Mouse (Mus musculus) testis, postnatal 14 days (tissue): ENCODE measurements around the gene Klk4.
A peak's percentile ranks its signal among the peaks of the same experiment; 100 is the strongest.

Source experiments
- DNase-seq: peaks from one replicate; pipeline ENCODE4 v3.0.0; 2021; ENCODE audit warnings: low spot score

The Klk4 gene

GRCm38 (mm10) chr7:43880912-43881311 is at the start of gene Klk4:
Gene Klk4, plus strand, starts transcription at chr7:43881160.
- no peak for DNase-seq

DNA sequence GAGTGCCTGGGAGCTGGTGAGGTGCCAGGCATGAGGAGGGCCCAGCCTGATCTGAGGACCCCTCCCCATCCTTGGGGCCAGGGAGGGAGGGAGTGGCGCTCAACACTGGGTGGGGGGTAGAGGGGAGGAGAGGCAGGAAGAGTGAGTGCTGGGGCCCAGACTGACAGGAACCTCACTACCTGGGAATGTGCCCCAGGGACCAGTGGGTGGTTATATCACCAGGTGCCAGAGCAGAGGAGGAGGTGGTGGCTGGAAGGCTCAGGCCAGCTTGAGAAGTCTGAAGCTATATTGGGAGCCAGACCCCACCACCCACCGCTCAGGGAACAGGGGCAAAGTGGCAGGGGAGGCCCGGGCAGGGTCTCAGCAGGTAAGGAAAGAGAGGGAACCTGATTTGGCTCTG is 39.3 kb upstream of the Klk4 start, which contains the start of gene Klk5:
TSS of gene Klk5 (plus strand) at position 271 of the 400 bp plus-strand sequence.
- DNase-seq, result no peak

DNA sequence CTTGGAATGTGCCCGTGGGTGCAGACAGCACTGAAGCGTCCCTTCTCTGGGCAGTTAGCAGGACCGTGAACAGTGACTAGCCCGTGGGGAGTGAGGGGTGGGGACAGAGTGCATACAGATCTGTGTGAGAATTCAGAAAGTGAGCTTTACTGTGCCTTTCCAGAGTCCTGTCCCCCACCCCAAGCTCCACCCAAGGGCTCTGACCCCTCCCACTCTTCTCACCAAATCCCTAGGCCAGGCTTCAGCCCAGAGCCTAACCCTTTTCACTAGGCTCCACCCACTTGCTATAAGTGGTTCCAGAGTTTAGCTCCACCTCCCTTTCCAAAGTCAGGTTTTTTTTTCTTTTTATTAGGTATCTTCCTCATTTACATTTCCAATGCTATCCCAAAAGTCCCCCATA is 37.2 kb upstream of the Klk4 start:
- DNase-seq, result no peak

DNA sequence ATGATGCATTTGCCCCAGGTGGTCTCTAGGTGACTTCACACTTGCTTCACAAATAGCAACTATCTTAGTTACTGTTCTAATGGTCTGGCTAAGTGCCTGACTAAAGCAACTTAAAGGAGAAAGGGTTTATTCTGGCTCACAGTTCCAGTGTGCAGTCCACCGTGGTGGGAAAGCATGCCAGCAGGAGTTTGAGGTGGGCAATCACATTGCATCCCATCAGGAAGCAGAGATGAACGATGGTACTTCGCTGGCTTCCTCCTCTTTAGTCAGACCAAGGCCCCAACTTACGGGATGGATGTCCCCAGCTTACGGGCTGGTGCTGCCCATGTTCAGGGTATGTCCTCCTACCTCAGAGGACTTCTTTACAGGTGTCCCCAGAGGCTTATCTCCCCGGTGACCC is 29.3 kb upstream of the Klk4 start:
- no peak for DNase-seq

- DNase-seq, result no peak
Measured at GRCm38 (mm10) chr7:43854642-43855380, 26.1 kb upstream of the Klk4 start.

DNA sequence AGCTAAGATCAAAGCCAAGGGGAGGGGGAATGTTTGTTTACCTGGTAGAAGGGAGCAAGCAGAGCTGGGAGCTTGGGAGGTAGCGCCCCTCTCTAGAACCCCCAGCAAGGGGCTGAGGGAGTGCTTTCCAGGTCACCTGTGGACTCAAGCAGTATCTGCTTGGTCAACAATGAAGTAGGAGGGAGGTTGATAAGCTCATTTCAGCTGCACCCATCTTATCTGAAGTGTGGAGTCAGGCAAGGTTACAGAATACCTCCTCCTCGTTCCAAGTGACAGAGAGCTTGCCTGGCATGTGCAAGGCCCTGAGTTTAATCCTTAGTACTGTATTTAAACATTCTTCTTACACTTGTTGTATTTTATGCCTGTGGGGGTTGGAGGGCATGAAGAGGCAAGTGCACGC is 25.3 kb upstream of the Klk4 start:
- DNase-seq, result no peak

- no peak for DNase-seq
Measured at GRCm38 (mm10) chr7:43856307-43856706, 24.7 kb upstream of the Klk4 start.

- peak; percentile 19 for DNase-seq
Measured at GRCm38 (mm10) chr7:43857501-43857900, 23.5 kb upstream of the Klk4 start.

- no peak for DNase-seq
Measured at GRCm38 (mm10) chr7:43860411-43860810, 20.5 kb upstream of the Klk4 start.

DNA sequence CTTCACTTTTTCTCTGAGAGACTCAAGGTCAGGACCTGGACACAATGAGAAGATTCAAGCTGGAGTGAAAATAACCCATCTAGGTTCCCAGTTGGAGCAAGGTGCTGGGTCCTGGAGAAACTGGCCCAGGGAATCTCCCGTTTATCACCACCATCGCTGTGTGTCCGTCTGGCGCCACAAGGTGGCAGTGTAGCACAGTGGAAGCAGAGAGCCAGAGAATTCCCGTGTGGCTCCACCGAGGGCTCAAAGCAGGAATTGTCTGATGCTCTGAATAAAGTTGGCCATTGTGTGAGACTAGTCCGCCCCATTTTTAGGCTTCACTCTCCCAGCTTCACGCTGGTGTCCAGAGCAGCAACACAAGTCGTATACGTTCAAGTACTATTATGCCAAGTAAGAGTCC is 7.7 kb upstream of the Klk4 start:
- peak; percentile 55 for DNase-seq

GRCm38 (mm10) chr7:43873674-43874073 is 7.3 kb upstream of the Klk4 start:
- no peak for DNase-seq

DNA sequence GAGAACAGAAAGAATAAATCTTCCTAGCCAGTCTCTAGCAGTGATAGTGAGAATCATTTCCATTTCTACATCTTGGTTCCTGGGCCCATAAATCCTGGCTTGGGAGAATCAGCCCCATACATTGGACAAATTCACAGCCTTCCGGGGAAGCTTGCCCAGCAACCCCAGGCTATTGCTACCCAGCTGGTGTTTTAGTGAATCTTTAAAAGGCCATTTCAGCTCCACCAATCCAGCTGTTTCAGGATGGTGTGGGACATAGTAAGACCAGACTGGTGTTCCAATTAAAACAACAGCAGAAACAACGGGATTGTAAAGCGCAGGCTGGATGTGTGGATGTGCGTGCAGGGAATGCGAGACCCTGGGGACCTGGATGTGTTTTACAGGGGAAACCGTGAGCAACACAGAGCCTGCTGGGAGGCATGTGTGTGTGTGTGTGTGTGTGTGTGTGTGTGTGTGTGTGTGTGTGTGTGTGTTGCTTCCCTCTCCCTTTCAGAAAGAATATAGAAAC is 6.0 kb upstream of the Klk4 start:
- no peak for DNase-seq

GRCm38 (mm10) chr7:43876444-43876843 is 4.5 kb upstream of the Klk4 start:
- no peak for DNase-seq

DNA sequence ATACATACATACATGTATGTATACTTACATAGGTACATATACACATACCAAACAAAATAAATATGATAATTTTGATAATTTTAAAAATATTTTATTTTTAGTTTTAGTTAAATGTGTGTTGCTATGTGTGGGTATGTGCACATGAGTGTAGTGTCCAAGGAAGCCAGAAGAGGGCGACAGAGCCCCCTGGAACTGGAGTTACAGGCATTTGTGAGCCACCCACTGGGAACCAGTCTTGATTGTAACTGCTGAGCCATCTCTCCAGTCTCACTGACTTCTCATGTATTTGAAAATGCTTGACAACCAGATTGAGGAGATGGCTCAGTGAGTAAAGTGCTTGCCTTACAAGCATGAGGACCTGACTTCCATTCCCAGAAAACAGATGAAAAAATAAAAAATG is 2.7 kb upstream of the Klk4 start:
- no peak for DNase-seq

- no peak for DNase-seq
Measured at GRCm38 (mm10) chr7:43882346-43882745, 1.4 kb downstream of the Klk4 start.

DNA sequence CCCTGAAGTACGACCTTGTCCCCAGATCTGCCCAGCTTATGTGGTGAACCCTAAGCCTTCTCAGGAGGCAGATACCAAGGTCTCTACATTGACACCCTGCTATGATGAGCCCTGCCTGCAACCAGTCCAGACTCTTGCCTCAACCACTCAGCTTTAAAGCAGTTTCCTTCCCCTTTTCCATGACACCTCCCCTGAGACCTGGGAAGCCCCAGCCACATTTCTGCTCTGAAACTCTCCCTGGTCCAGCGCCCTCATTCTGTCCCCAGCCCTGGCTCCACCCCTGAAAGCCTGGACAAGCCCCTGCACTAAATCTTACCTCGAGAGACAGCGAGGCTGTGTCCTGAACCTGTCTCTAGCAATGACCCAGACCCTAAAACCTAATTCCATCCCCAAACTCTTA is 1.9 kb downstream of the Klk4 start:
- DNase-seq, result no peak

DNA sequence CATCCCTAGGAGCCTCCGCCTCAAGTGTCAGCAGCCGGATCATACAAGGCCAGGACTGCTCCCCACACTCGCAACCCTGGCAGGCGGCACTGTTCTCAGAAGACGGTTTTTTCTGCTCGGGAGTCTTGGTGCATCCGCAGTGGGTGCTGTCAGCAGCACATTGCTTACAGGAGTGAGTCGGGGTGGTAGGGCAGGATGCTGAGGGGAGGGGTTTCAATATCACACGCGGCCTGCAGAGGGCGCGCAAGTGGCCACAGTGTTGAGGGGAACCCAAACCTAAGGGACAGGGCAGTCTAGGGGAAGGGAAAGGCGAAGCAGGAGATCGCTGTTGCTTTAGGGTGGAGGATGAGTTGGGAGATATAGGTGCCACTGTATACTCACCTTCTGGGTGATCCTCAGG is 2.6 kb downstream of the Klk4 start:
- no peak for DNase-seq

DNA sequence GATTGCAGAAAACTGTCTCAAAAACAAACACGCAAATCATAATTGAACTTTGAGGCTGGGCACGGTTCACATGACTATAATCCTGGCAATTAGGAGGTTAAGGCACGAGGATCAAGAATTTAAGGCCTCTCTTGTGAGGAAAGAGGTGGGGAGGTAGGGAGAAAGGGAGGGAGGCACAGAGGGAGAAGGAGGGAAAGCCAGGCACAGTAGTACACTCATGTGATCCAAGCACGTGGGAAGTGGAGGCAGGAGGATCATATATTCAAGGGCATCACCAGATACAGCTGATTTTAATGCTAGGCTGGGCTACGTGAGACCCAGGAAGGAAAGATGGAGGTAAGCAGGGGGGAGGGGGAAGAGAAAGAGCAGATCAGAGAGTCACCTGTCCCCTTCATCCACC is 10.4 kb downstream of the Klk4 start:
- DNase-seq, result no peak

- DNase-seq, result no peak
Measured at GRCm38 (mm10) chr7:43891788-43892187, 10.8 kb downstream of the Klk4 start.

GRCm38 (mm10) chr7:43894836-43895235 is 13.9 kb downstream of the Klk4 start:
- DNase-seq, result peak; percentile 73

- DNase-seq, result peak; percentile 1
Measured at GRCm38 (mm10) chr7:43914821-43915220, 33.9 kb downstream of the Klk4 start.

DNA sequence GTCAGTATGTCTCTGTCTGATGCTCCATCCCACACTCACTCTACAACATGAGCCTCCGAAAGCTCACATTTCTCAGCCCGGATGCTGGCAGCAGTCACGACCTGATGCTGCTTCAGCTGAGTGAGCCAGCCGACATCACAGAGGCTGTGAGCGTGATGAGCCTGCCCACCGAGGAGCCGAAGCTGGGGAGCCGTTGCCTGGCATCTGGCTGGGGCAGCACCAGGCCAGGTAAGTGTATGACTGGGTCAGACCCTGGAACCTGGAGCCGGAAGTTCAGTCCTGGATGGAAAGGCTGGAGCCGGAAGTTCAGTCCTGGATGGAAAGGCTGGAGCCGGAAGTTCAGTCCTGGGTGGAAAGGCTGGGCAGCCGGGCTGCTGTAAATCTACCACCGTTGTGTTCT is 37.5 kb downstream of the Klk4 start:
- no peak for DNase-seq

DNA sequence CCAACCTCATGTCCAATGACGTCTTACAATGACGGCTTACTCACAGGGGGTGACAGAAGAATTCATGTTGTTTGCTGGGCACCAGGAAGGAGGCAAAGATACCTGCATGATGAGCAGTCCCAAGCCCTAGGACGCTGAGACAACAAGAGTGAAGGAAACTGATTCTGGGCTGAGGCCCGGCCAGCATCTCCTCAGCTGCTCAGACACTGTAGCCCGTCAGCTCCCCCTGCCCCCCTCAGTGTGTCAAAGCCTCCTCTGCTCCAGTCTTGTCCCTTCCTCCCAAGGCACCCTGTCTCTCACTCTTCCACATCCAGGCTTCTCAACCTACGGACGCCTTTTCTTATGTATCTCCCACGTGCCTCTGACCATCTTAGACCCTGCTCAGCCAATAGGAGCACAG is 37.9 kb downstream of the Klk4 start:
- DNase-seq, result no peak
